Mouse (Mus musculus) forebrain, embryonic 11.5 days (tissue): ENCODE results near the gene Spin1. TPM values are rescaled to one million over a fixed set of nuclear protein-coding genes. Genes with fewer than 3 reads are reported as not detected.

Source experiments
- ATAC-seq: fragments of 200-750 bp; cut with Nextera tagmentation; replicated peaks from 2 replicates; pipeline ENCODE4 v1.8.0; 2017; ENCODE audit warnings: moderate TSS enrichment; ENCODE audit not compliant: low FRiP score
- DNase-seq: peaks from one replicate; pipeline ENCODE4 v3.0.0-alpha.2; 2017; ENCODE audit warnings: low spot score
- H3K27ac ChIP-seq: fragments of 300-500 bp; sonication (generic); 2 replicates; pipeline ENCODE4 v1.5.1; 2014; ENCODE audit warnings: low read depth, low read length
- H3K27me3 ChIP-seq: fragments of 300-500 bp; sonication (generic); 2 replicates; pipeline ENCODE4 v1.6.1; 2014; ENCODE audit warnings: mild to moderate bottlenecking, low read length, mixed read lengths; ENCODE audit not compliant: control insufficient read depth, insufficient read depth
- H3K36me3 ChIP-seq: fragments of 300-500 bp; sonication (generic); 2 replicates; pipeline ENCODE4 v1.6.1; 2014; ENCODE audit warnings: mild to moderate bottlenecking, low read length, moderate library complexity, mixed read lengths; ENCODE audit not compliant: control insufficient read depth, insufficient read depth
- H3K4me1 ChIP-seq: fragments of 300-500 bp; sonication (generic); replicated peaks from 2 replicates; pipeline ENCODE4 v1.6.1; 2014; ENCODE audit warnings: low read length, mixed read lengths; ENCODE audit not compliant: control insufficient read depth, insufficient read depth
- H3K4me2 ChIP-seq: fragments of 300-500 bp; sonication (generic); 2 replicates; pipeline ENCODE4 v1.6.1; 2014; ENCODE audit warnings: low read depth, mild to moderate bottlenecking, low read length, moderate library complexity, mixed read lengths; ENCODE audit not compliant: severe bottlenecking
- H3K4me3 ChIP-seq: fragments of 300-500 bp; sonication (generic); 2 replicates; pipeline ENCODE4 v1.5.1; 2014; ENCODE audit warnings: low read depth, low read length
- H3K9ac ChIP-seq: fragments of 300-500 bp; sonication (generic); 2 replicates; pipeline ENCODE4 v1.6.1; 2014; ENCODE audit warnings: low read length
- H3K9me3 ChIP-seq: fragments of 300-500 bp; sonication (generic); 2 replicates; pipeline ENCODE4 v1.6.1; 2016; ENCODE audit warnings: low read length, mixed read lengths; ENCODE audit not compliant: control insufficient read depth
- WGBS: fragments of 180-500 bp; shearing (Covaris S2); extraction: QIAGEN DNeasy Blood & Tissue Kit; methylation state at CpG from one replicate; pipeline ENCODE4 v1.1.7; 2014; 5-methylcytosine and 5-hydroxymethylcytosine counted together
- polyA plus RNA-seq: library from polyadenylated mRNA; unstranded; fragments of >200 nt; fragmentation: Nextera tagmentation; extraction: Ambion mirVana; gene quantifications from 2 replicates; pipeline ENCODE4 v1.2.1, GENCODE M21; 2014

Gene Spin1
- polyA plus RNA-seq, 1 experiment from 2014 or later: 111 TPM

GRCm38 (mm10) chr13:51115762-51116161 lies 15.1 kb downstream of the Spin1 start:
- no peak overlapping the region for H3K9ac ChIP-seq
- H3K4me2 ChIP-seq: no peak overlapping the region
- H3K4me3 ChIP-seq: no peak overlapping the region
- WGBS: 89% methylated on average over 3 of the region's 3 CpGs
- DNase-seq (no peak), ATAC-seq (no peak)
- no peaks in the 10 kb centered on the region for H3K27me3 ChIP-seq
- H3K36me3 ChIP-seq: no peaks in the 10 kb centered on the region
- no peak overlapping the region for H3K27ac ChIP-seq
- peaks cover 3% of the 10 kb centered on the region; the same call in 1 of the 2 replicates for H3K9me3 ChIP-seq
- H3K4me1 ChIP-seq: peaks cover 5% of the 10 kb centered on the region; the same call in 1 of the 2 replicates

- H3K4me1 ChIP-seq: peaks cover 10% of the 10 kb centered on the region; the same call in 1 of the 2 replicates
- no peak for ATAC-seq
- H3K36me3 ChIP-seq: no peaks in the 10 kb centered on the region; the same call in 1 of the 2 replicates
- no peaks in the 10 kb centered on the region for H3K27me3 ChIP-seq
- no peaks in the 10 kb centered on the region for H3K9me3 ChIP-seq
- no peak overlapping the region for H3K27ac ChIP-seq
- WGBS: 12% methylated on average over 4 of the region's 4 CpGs
- H3K9ac ChIP-seq: no peak overlapping the region
- no peak overlapping the region for H3K4me3 ChIP-seq
- no peak overlapping the region for H3K4me2 ChIP-seq
- DNase-seq: no peak
Observed at GRCm38 (mm10) chr13:51120734-51121133, 20.1 kb downstream of the Spin1 start.

GRCm38 (mm10) chr13:51121966-51122365 lies 21.3 kb downstream of the Spin1 start:
- Histone ChIP-seq H3K4me2 (no peak overlapping the region), H3K27ac (no peak overlapping the region), H3K4me1 (peaks cover 10% of the 10 kb centered on the region; the same call in 1 of the 2 replicates), H3K9me3 (no peaks in the 10 kb centered on the region), H3K9ac (no peak overlapping the region), H3K36me3 (no peaks in the 10 kb centered on the region; the same call in 1 of the 2 replicates), H3K4me3 (no peak overlapping the region), H3K27me3 (no peaks in the 10 kb centered on the region)
- no peak for DNase-seq
- 26% methylated on average over 1 of the region's 1 CpGs for WGBS
- ATAC-seq: no peak

DNA sequence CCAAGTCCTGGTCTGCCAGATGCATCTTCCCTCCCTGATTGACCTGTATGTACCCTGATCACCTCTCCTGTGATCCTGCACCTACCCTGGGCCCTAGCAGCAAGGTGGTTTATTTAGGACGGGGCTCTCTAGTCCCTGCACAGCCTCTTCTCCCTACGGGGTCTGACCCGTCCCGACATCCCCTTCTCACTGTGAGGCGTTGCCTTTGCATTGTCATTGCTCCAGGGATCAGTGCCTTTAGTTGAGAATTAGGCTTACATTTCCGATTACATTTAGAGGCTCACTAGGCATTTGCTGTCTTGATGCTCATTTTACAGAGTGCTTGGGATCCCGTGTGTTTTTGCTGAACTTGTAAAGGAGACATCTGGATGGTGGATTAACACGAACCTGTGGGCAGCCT lies 22.1 kb downstream of the Spin1 start:
- Histone ChIP-seq H3K36me3 (no peaks in the 10 kb centered on the region; the same call in 1 of the 2 replicates), H3K4me1 (peaks cover 10% of the 10 kb centered on the region; the same call in 1 of the 2 replicates), H3K27ac (no peak overlapping the region), H3K4me2 (no peak overlapping the region), H3K9me3 (no peaks in the 10 kb centered on the region), H3K9ac (no peak overlapping the region), H3K27me3 (no peaks in the 10 kb centered on the region), H3K4me3 (no peak overlapping the region)
- ATAC-seq (no peak), DNase-seq (no peak)
- WGBS: 81% methylated on average over 8 of the region's 8 CpGs

GRCm38 (mm10) chr13:51125357-51125756 lies 24.7 kb downstream of the Spin1 start:
- no peaks in the 10 kb centered on the region; the same call in 1 of the 2 replicates for H3K36me3 ChIP-seq
- 88% methylated on average over 8 of the region's 8 CpGs for WGBS

GRCm38 (mm10) chr13:51127906-51128305 lies 27.2 kb downstream of the Spin1 start:
- WGBS: 85% methylated on average over 2 of the region's 2 CpGs
- Histone ChIP-seq H3K4me2 (no peak overlapping the region), H3K4me1 (0 out of 2 replicates have a peak, but pooled peaks cover 2% of the 10 kb centered on the region), H3K4me3 (no peak overlapping the region), H3K9me3 (no peaks in the 10 kb centered on the region), H3K9ac (no peak overlapping the region), H3K27ac (no peak overlapping the region), H3K27me3 (no peaks in the 10 kb centered on the region), H3K36me3 (peaks cover 2% of the 10 kb centered on the region; the same call in 1 of the 2 replicates)
- DNase-seq (no peak), ATAC-seq (no peak)

More at GRCm38 (mm10) chr13:51125357-51125756, 24.7 kb downstream of the Spin1 start:
- 0 out of 2 replicates have a peak, but pooled peaks cover 7% of the 10 kb centered on the region for H3K4me1 ChIP-seq
- DNase-seq (no peak), ATAC-seq (no peak)
- no peak overlapping the region for H3K27ac ChIP-seq
- H3K4me2 ChIP-seq: no peak overlapping the region
- H3K9ac ChIP-seq: no peak overlapping the region
- no peaks in the 10 kb centered on the region for H3K9me3 ChIP-seq
- H3K4me3 ChIP-seq: no peak overlapping the region
- no peaks in the 10 kb centered on the region for H3K27me3 ChIP-seq

GRCm38 (mm10) chr13:51128417-51128816 lies 27.7 kb downstream of the Spin1 start:
- Histone ChIP-seq H3K27ac (no peak overlapping the region), H3K27me3 (no peaks in the 10 kb centered on the region), H3K4me2 (no peak overlapping the region), H3K4me3 (no peak overlapping the region), H3K36me3 (peaks cover 2% of the 10 kb centered on the region; the same call in 1 of the 2 replicates), H3K9ac (no peak overlapping the region), H3K4me1 (0 out of 2 replicates have a peak, but pooled peaks cover 2% of the 10 kb centered on the region), H3K9me3 (no peaks in the 10 kb centered on the region)
- 95% methylated on average over 7 of the region's 7 CpGs for whole genome bisulfite sequencing
- DNase-seq (no peak), ATAC-seq (no peak)

GRCm38 (mm10) chr13:51131179-51131578 lies 30.5 kb downstream of the Spin1 start:
- 89% methylated on average over 10 of the region's 10 CpGs for WGBS
- no peak overlapping the region for H3K4me2 ChIP-seq
- DNase-seq (no peak), ATAC-seq (no peak)
- no peaks in the 10 kb centered on the region for H3K27me3 ChIP-seq
- no peak overlapping the region for H3K27ac ChIP-seq
- no peak overlapping the region for H3K4me3 ChIP-seq
- H3K4me1 ChIP-seq: no peaks in the 10 kb centered on the region
- H3K9me3 ChIP-seq: no peaks in the 10 kb centered on the region
- no peak overlapping the region for H3K9ac ChIP-seq
- peaks cover 4% of the 10 kb centered on the region; the same call in 1 of the 2 replicates for H3K36me3 ChIP-seq

DNA sequence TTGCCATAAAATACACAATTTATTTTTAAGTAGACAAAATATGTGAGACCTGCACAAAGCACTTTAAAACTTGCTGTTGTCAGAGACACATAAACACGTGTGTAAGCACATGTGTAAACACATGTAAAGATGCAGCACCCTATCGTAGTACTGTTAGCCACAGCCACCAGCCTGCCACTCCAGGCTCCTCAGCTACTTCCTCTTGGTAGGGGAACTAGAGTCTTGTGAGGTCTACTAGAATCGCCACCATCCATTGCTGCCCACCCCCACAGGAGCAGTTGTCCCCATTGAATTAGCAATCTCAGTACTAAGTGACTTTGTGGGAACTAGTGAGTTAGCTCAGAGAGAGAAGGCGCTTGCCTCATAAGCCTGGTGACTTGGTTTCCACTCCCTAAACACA lies 35.6 kb downstream of the Spin1 start:
- no peak overlapping the region for H3K4me2 ChIP-seq
- no peak overlapping the region for H3K27ac ChIP-seq
- H3K27me3 ChIP-seq: no peaks in the 10 kb centered on the region
- H3K9me3 ChIP-seq: no peaks in the 10 kb centered on the region
- no peak for DNase-seq
- H3K36me3 ChIP-seq: peaks cover 2% of the 10 kb centered on the region; the same call in 1 of the 2 replicates
- no peak overlapping the region for H3K4me3 ChIP-seq
- 89% methylated on average over 4 of the region's 4 CpGs for WGBS
- H3K9ac ChIP-seq: no peak overlapping the region
- ATAC-seq: no peak
- no peaks in the 10 kb centered on the region for H3K4me1 ChIP-seq
